Mouse (Mus musculus) MEL (cell line): ENCODE measurements around the gene Csnk1e. TPM values are rescaled to one million over a fixed set of nuclear protein-coding genes. Genes with fewer than 3 reads are reported as not detected.

Experiments used
- DNase-seq: peaks from one replicate; pipeline ENCODE4 v3.0.0; 2011; ENCODE audit warnings: low read depth, low spot score
- H3K27ac ChIP-seq: 2 replicates; pipeline ENCODE4 v1.5.1; 2012; ENCODE audit warnings: low read depth, mild to moderate bottlenecking, control low read depth, low read length, moderate library complexity; ENCODE audit not compliant: control insufficient read depth
- H3K27me3 ChIP-seq, 2 experiments: fragments of 150-350 bp in 1 of 2; sonication (generic) in 1 of 2; 2 replicates each; pipeline ENCODE4 v1.6.1; 2012; ENCODE audit warnings: low read length in 2 of 2, mild to moderate bottlenecking in 2 of 2, improper control_type of control experiment in 1 of 2, moderate library complexity in 1 of 2; ENCODE audit not compliant: insufficient read depth in 2 of 2, control insufficient read depth in 1 of 2
- H3K36me3 ChIP-seq, 2 experiments: 2 replicates each; pipeline ENCODE4 v1.6.1; 2012 to 2014; ENCODE audit warnings: low read length in 2 of 2, improper control_type of control experiment in 1 of 2, inconsistent platforms in 1 of 2, mild to moderate bottlenecking in 1 of 2; ENCODE audit not compliant: insufficient read depth in 2 of 2, control insufficient read depth in 1 of 2
- H3K4me1 ChIP-seq, 2 experiments: fragments of 150-350 bp in 1 of 2; sonication (generic) in 1 of 2; 2 replicates each; pipeline ENCODE4 v1.6.1; 2012; ENCODE audit warnings: low read length in 2 of 2, improper control_type of control experiment in 1 of 2, mild to moderate bottlenecking in 1 of 2; ENCODE audit not compliant: insufficient read depth in 2 of 2, control insufficient read depth in 1 of 2
- H3K4me3 ChIP-seq, 2 experiments: fragments of 150-350 bp in 1 of 2; sonication (generic) in 1 of 2; 2 replicates each; pipeline ENCODE4 v1.5.1; 2012; ENCODE audit warnings: low read depth in 2 of 2, low read length in 2 of 2, mild to moderate bottlenecking in 2 of 2, moderate library complexity in 2 of 2, control low read depth in 1 of 2, improper control_type of control experiment in 1 of 2; ENCODE audit not compliant: control insufficient read depth in 1 of 2, insufficient read depth in 1 of 2
- H3K79me2 ChIP-seq: 2 replicates; pipeline ENCODE4 v1.6.1; 2012; ENCODE audit warnings: mild to moderate bottlenecking, low read length, moderate library complexity; ENCODE audit not compliant: control insufficient read depth, poor library complexity, insufficient read depth
- H3K9ac ChIP-seq: 2 replicates; pipeline ENCODE4 v1.6.1; 2012; ENCODE audit warnings: low read depth, mild to moderate bottlenecking, control low read depth, low read length, moderate library complexity; ENCODE audit not compliant: control insufficient read depth, poor library complexity, severe bottlenecking
- H3K9me3 ChIP-seq: fragments of 150-350 bp; sonication (generic); replicated peaks from 2 replicates; pipeline ENCODE4 v1.6.1; 2012; ENCODE audit warnings: mild to moderate bottlenecking, low read length, improper control_type of control experiment, moderate library complexity; ENCODE audit not compliant: insufficient read depth
- BHLHE40 ChIP-seq: IDR thresholded peaks from 2 replicates; pipeline ENCODE4 v1.6.1; 2012; ENCODE audit warnings: low read depth, mild to moderate bottlenecking, inconsistent platforms, low read length, improper control_type of control experiment, borderline replicate concordance
- CHD1 ChIP-seq: IDR thresholded peaks from 2 replicates; pipeline ENCODE4 v1.6.1; 2012; ENCODE audit warnings: low read depth, mild to moderate bottlenecking, inconsistent platforms, low read length, improper control_type of control experiment
- EP300 ChIP-seq, 2 experiments: IDR thresholded peaks; 2 replicates each; pipeline ENCODE4 v1.6.1; 2011; ENCODE audit warnings: improper control_type of control experiment in 2 of 2, low read length in 2 of 2, low read depth in 1 of 2, mild to moderate bottlenecking in 1 of 2
- ETS1 ChIP-seq: IDR thresholded peaks from 2 replicates; pipeline ENCODE4 v1.6.1; 2012; ENCODE audit warnings: low read depth, mild to moderate bottlenecking, inconsistent platforms, low read length, improper control_type of control experiment, moderate library complexity
- GABPA ChIP-seq: IDR thresholded peaks from 2 replicates; pipeline ENCODE4 v1.6.1; 2012; ENCODE audit warnings: low read depth, mild to moderate bottlenecking, inconsistent platforms, low read length, improper control_type of control experiment, moderate library complexity
- GATA1 ChIP-seq: IDR thresholded peaks from 2 replicates; pipeline ENCODE4 v1.6.1; 2011; ENCODE audit warnings: low read depth, low read length, improper control_type of control experiment
- MXI1 ChIP-seq: IDR thresholded peaks from 2 replicates; pipeline ENCODE4 v1.6.1; 2011; ENCODE audit warnings: mild to moderate bottlenecking, low read depth, low read length, improper control_type of control experiment
- MYB ChIP-seq: IDR thresholded peaks from 2 replicates; pipeline ENCODE4 v1.6.1; 2011; ENCODE audit warnings: mild to moderate bottlenecking, low read depth, low read length, improper control_type of control experiment
- MYC ChIP-seq: IDR thresholded peaks from 2 replicates; pipeline ENCODE4 v1.6.1; 2011; ENCODE audit warnings: low read depth, mild to moderate bottlenecking, low read length, improper control_type of control experiment, moderate library complexity
- NELFE ChIP-seq: IDR thresholded peaks from 2 replicates; pipeline ENCODE4 v1.6.1; 2011; ENCODE audit warnings: low read depth, low read length, improper control_type of control experiment
- NRF1 ChIP-seq: IDR thresholded peaks from 2 replicates; pipeline ENCODE4 v1.6.1; 2014; ENCODE audit warnings: low read depth, mild to moderate bottlenecking, inconsistent platforms, low read length, improper control_type of control experiment, moderate library complexity; ENCODE audit not compliant: poor library complexity, insufficient read depth, severe bottlenecking
- POLR2AphosphoS2 ChIP-seq: IDR thresholded peaks from 2 replicates; pipeline ENCODE4 v1.6.1; 2011; ENCODE audit warnings: low read length, improper control_type of control experiment
- POLR2AphosphoS5 ChIP-seq: IDR thresholded peaks from 2 replicates; pipeline ENCODE4 v1.6.1; 2012; ENCODE audit warnings: low read depth, borderline replicate concordance, mild to moderate bottlenecking, inconsistent platforms, low read length, moderate library complexity, mixed read lengths
- RAD21 ChIP-seq: IDR thresholded peaks from 2 replicates; pipeline ENCODE4 v1.6.1; 2011; ENCODE audit warnings: mild to moderate bottlenecking, low read depth, low read length, improper control_type of control experiment
- SIN3A ChIP-seq: IDR thresholded peaks from 2 replicates; pipeline ENCODE4 v1.6.1; 2012; ENCODE audit warnings: low read length, improper control_type of control experiment, inconsistent platforms
- TAL1 ChIP-seq: IDR thresholded peaks from 2 replicates; pipeline ENCODE4 v1.6.1; 2012; ENCODE audit warnings: mild to moderate bottlenecking, inconsistent platforms, low read length, moderate library complexity, mixed read lengths
- TBP ChIP-seq: IDR thresholded peaks from 2 replicates; pipeline ENCODE4 v1.8.0; 2011; ENCODE audit warnings: low read depth, low read length, improper control_type of control experiment
- USF1 ChIP-seq: IDR thresholded peaks from 2 replicates; pipeline ENCODE4 v1.6.1; 2014; ENCODE audit warnings: low read depth, mild to moderate bottlenecking, inconsistent platforms, low read length, improper control_type of control experiment, moderate library complexity
- ZKSCAN1 ChIP-seq: IDR thresholded peaks from 2 replicates; pipeline ENCODE4 v1.6.1; 2012; ENCODE audit warnings: low read depth, mild to moderate bottlenecking, inconsistent platforms, low read length, improper control_type of control experiment, moderate library complexity
- ZNF384 ChIP-seq: IDR thresholded peaks from 2 replicates; pipeline ENCODE4 v1.6.1; 2012; ENCODE audit warnings: low read depth, mild to moderate bottlenecking, inconsistent platforms, low read length, improper control_type of control experiment
- polyA plus RNA-seq, 2 experiments: library from polyadenylated mRNA; stranded (reverse) in 1 of 2; unstranded in 1 of 2; fragments of >175 nt in 1 of 2; fragments of >200 nt in 1 of 2; gene quantifications; 2 replicates each; pipeline versions ENCODE4 v1.2.1 to v1.2.4; 2012; ENCODE audit warnings: low replicate concordance in 2 of 2, low read depth in 1 of 2; ENCODE audit not compliant: insufficient read length in 2 of 2, insufficient read depth in 1 of 2, missing spikeins in 1 of 2
- total RNA-seq: library from RNA; depleted of rRNA; stranded (reverse); fragments of 300-350 nt; gene quantifications from 2 replicates; pipeline ENCODE4 v1.2.3, GENCODE M21; 2012

Csnk1e gene
- total and polyA plus RNA-seq, 3 experiments = 28.5 to 58.1 TPM; not detected in 1

- H3K9me3 ChIP-seq = no peaks in the 10 kb centered on the region
- peaks cover 0 to 17% of the 10 kb centered on the region in 2 experiments; a peak in 2 of 4 replicates for H3K36me3 ChIP-seq
- DNase-seq = no peak
- H3K4me3 ChIP-seq = peak overlapping the region; percentile 68 to 92
- H3K27me3 ChIP-seq = no peaks in the 10 kb centered on the region
- peak overlapping the region; percentile 8 for H3K27ac ChIP-seq
- peaks cover 15% of the 10 kb centered on the region for H3K79me2 ChIP-seq
- peaks cover 17 to 23% of the 10 kb centered on the region in 2 experiments for H3K4me1 ChIP-seq
- peak overlapping the region; percentile 85 for H3K9ac ChIP-seq
- TF ChIP-seq POLR2AphosphoS5 = no peak
- no peak for TF ChIP-seq ZKSCAN1
- TF ChIP-seq TBP = no peak
- TF ChIP-seq NRF1 = no peak
- TF ChIP-seq EP300 (IDR thresholded peaks at IDR 0.05; ENCODE audit: low read depth in 1 of 2, low read length in 2 of 2) = no peak
- 0 out of 2 replicates have a peak, but pooled peaks have one; percentile 25 for TF ChIP-seq CHD1
- TF ChIP-seq ETS1 = no peak
- no peak for TF ChIP-seq TAL1
- TF ChIP-seq SIN3A = 0 out of 2 replicates have a peak, but pooled peaks have one; percentile 7
- peak; percentile 46; the same call in 1 of the 2 replicates for TF ChIP-seq MXI1
- no peak for TF ChIP-seq BHLHE40
Observed at GRCm38 (mm10) chr15:79440651-79441330, 14.6 kb downstream of the Csnk1e start.

- H3K9me3 ChIP-seq = no peaks in the 10 kb centered on the region
- H3K27ac ChIP-seq = no peak overlapping the region
- peaks cover 15% of the 10 kb centered on the region for H3K79me2 ChIP-seq
- H3K4me3 ChIP-seq = no peak overlapping the region; a peak in 1 of 4 replicates
- H3K4me1 ChIP-seq = peaks cover 20 to 28% of the 10 kb centered on the region in 2 experiments
- H3K27me3 ChIP-seq = no peaks in the 10 kb centered on the region
- H3K36me3 ChIP-seq = peaks cover 0 to 22% of the 10 kb centered on the region in 2 experiments; a peak in 2 of 4 replicates
- TF ChIP-seq NRF1 = no peak
- TF ChIP-seq CHD1 = no peak
- no peak for TF ChIP-seq GABPA
- no peak for TF ChIP-seq RAD21
- no peak for TF ChIP-seq ZKSCAN1
- TF ChIP-seq POLR2AphosphoS2 = no peak
- no peak for TF ChIP-seq MYC
- no peak for TF ChIP-seq USF1
- TF ChIP-seq ZNF384 = no peak
- no peak for TF ChIP-seq GATA1
- no peak for TF ChIP-seq MYB
- no peak for TF ChIP-seq NELFE
- TF ChIP-seq, all 39 proteins: peak for 0
- H3K9ac ChIP-seq = no peak overlapping the region
- no peak for DNase-seq
Observed at GRCm38 (mm10) chr15:79440223-79440622, 15.1 kb downstream of the Csnk1e start.
